Mouse (Mus musculus): Measurements from ENCODE around the gene Vmn1r194. TPM values are rescaled to one million over a fixed set of nuclear protein-coding genes. Genes with fewer than 3 reads are reported as not detected.
"Not testable (repeated sequence)": the region's sequence is repeated elsewhere in the genome, so short reads cannot be mapped to it uniquely, and the experiment has no call there.

Gene Vmn1r194
- total RNA-seq (2021): not detected

GRCm38 (mm10) chr13:22243915-22244314 lies at the start of gene Vmn1r194:
Vmn1r194 (plus strand) TSS chr13:22244215.
- no peak for DNase-seq (ENCODE audit: extremely low spot score in 1 of 2, low spot score in 2 of 2)
- intact Hi-C loops (cut with DNase I): no loop called here

- intact Hi-C loops (cut with DNase I): not testable (repeated sequence)
These were observed 21.0 kb upstream of the Vmn1r194 start, which contains the start of gene Vmn1r193 for GRCm38 (mm10) chr13:22223060-22223459. Vmn1r193 (minus strand) TSS chr13:22223160.

GRCm38 (mm10) chr13:22270222-22270621 lies 26.2 kb downstream of the Vmn1r194 start, which contains the start of gene Vmn1r195:
Vmn1r195 (plus strand) TSS chr13:22270522.
- DNase-seq (ENCODE audit: extremely low spot score in 1 of 2, low spot score in 2 of 2); intact Hi-C loops (cut with DNase I): not testable (repeated sequence)

More at GRCm38 (mm10) chr13:22223060-22223459, 21.0 kb upstream of the Vmn1r194 start, which contains the start of gene Vmn1r193:
- not testable (repeated sequence) for DNase-seq (ENCODE audit: extremely low spot score in 1 of 2, low spot score in 2 of 2)

- DNase-seq (ENCODE audit: extremely low spot score in 1 of 2, low spot score in 2 of 2): no peak
- intact Hi-C loops (cut with DNase I): no loop called here
These were observed 27.7 kb downstream of the Vmn1r194 start for GRCm38 (mm10) chr13:22271721-22272120.

- no peak for DNase-seq (ENCODE audit: extremely low spot score in 1 of 2, low spot score in 2 of 2)
- intact Hi-C loops (cut with DNase I): no loop called here
These were observed 40.6 kb downstream of the Vmn1r194 start for GRCm38 (mm10) chr13:22284578-22284977.

GRCm38 (mm10) chr13:22289620-22290019 lies 45.6 kb downstream of the Vmn1r194 start, which contains the start of gene Vmn1r196:
Vmn1r196 (plus strand) TSS chr13:22289920.
- intact Hi-C loops (cut with DNase I): no loop called here
- DNase-seq (ENCODE audit: extremely low spot score in 1 of 2, low spot score in 2 of 2): no peak

Small RNAs within 50 kb of the gene (microRNA-seq; reads per million reads assigned to microRNA genes)
- gene Gm23282 (not detected), gene Gm25084 (not detected)

Other genes starting within 250 kb of the Vmn1r194 start
- under 1 TPM in 1 of 2 experiments, not detected in 1; 0.55 TPM for gene Prss16, start 234.5 kb upstream of the Vmn1r194 start, total RNA-seq (2021)
- 10 to 100 TPM; 37.9 to 54.9 TPM for gene Hist1h2ah, start 208.6 kb upstream of the Vmn1r194 start, total RNA-seq (2021)
- 10 to 100 TPM; 38.0 to 50.2 TPM for gene Hist1h2bk, start 208.3 kb upstream of the Vmn1r194 start, total RNA-seq (2021)
- gene Hist1h4i, start 202.9 kb upstream of the Vmn1r194 start, total RNA-seq (2021): 10 to 100 TPM; 45.9 to 47.6 TPM
- gene Hist1h2ag, start 201.3 kb upstream of the Vmn1r194 start, total RNA-seq (2021): 10 to 100 TPM; 26.2 to 28.0 TPM
- gene Hist1h2bj, start 201.0 kb upstream of the Vmn1r194 start, total RNA-seq (2021): 10 to 100 TPM; 21.4 to 25.6 TPM
- gene Vmn1r188, start 159.8 kb upstream of the Vmn1r194 start, total RNA-seq (2021): not detected
- not detected for gene Vmn1r189, start 138.4 kb upstream of the Vmn1r194 start, total RNA-seq (2021)
- not detected for gene Vmn1r191, start 60.2 kb upstream of the Vmn1r194 start, total RNA-seq (2021)
- not detected for gene Vmn1r192, start 53.1 kb upstream of the Vmn1r194 start, total RNA-seq (2021)
- not detected for gene Vmn1r193, start 21.1 kb upstream of the Vmn1r194 start, total RNA-seq (2021)
- not detected for gene Vmn1r195, start 26.3 kb downstream of the Vmn1r194 start, total RNA-seq (2021)
- not detected for gene Vmn1r196, start 45.7 kb downstream of the Vmn1r194 start, total RNA-seq (2021)
- not detected for gene Vmn1r197, start 80.4 kb downstream of the Vmn1r194 start, total RNA-seq (2021)
- gene Vmn1r198, start 106.1 kb downstream of the Vmn1r194 start, total RNA-seq (2021): not detected
- not detected for gene Vmn1r199, start 135.6 kb downstream of the Vmn1r194 start, total RNA-seq (2021)
- not detected for gene Vmn1r200, start 146.2 kb downstream of the Vmn1r194 start, total RNA-seq (2021)
- not detected for gene Vmn1r201, start 227.7 kb downstream of the Vmn1r194 start, total RNA-seq (2021)